Mouse (Mus musculus): ENCODE measurements at regions not wholly inside any gene's neighbourhood (a gene's known extent, or its start where the extent isn't known, plus 50 kb on each side); places are given as distances from the start of the nearest gene placed in this dataset.

- Histone ChIP-seq H3ac (ENCODE audit: control insufficient read depth, insufficient read length) (no peak overlapping the region), H3K4me3 (no peak overlapping the region)
- TF ChIP-seq REST (IDR thresholded peaks at IDR 0.05; ENCODE audit: insufficient read depth, insufficient read length) = no peak
- TF ChIP-seq MYOG (IDR thresholded peaks at IDR 0.05; ENCODE audit: control insufficient read depth in 1 of 3, insufficient read depth in 1 of 3, insufficient read length in 2 of 3, low read depth in 2 of 3) = no peak
- TF ChIP-seq TCF3 (IDR thresholded peaks at IDR 0.05; ENCODE audit: insufficient read length, low read depth) = no peak
- no peak for TF ChIP-seq MAX (IDR thresholded peaks at IDR 0.05; ENCODE audit: low read depth)
- no peak for TF ChIP-seq CEBPB (IDR thresholded peaks at IDR 0.05; ENCODE audit: insufficient read depth, poor library complexity, severe bottlenecking)
- TF ChIP-seq SRF (IDR thresholded peaks at IDR 0.05; ENCODE audit: control insufficient read depth, insufficient read length, low read depth) = no peak
- no peak for TF ChIP-seq TCF12 (IDR thresholded peaks at IDR 0.05; ENCODE audit: insufficient read depth, poor library complexity, severe bottlenecking)
- TF ChIP-seq MYOD1 (IDR thresholded peaks at IDR 0.05; ENCODE audit: control insufficient read depth in 1 of 3, insufficient read length in 2 of 3, low read depth in 2 of 3) = no peak
- no peak for TF ChIP-seq POLR2AphosphoS2 (IDR thresholded peaks at IDR 0.05; ENCODE audit: insufficient read length, low read depth)
- TF ChIP-seq USF1 (IDR thresholded peaks at IDR 0.05; ENCODE audit: low read depth) = no peak
- TF ChIP-seq POLR2A (IDR thresholded peaks at IDR 0.05; ENCODE audit: insufficient read length, low read depth) = no peak
- TF ChIP-seq E2F4 (IDR thresholded peaks at IDR 0.05; ENCODE audit: insufficient read depth) = no peak
Observed at GRCm38 (mm10) chr15:36334436-36335113, 673.0 kb downstream of the Zfp706 start.

DNA sequence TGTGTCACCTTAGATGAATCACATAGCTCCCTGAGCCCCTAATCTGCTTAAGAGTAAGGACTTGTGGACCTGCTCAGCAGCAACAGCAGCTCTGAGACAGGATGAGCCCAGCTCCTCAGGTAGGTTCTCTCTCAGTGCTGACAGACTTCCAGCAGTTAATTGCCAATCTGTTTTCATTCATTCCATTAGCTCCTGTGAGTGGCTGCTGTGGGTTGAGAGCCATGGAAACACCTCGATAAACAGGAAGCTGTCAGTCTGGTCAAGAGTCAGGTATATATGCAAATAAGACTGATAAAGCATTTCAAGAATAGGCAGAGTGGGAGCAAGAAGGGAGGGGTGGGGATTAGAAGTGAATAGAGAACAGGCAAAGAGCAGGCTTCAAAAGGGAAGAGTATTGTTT lies 673.7 kb downstream of the Zfp706 start:
- Histone ChIP-seq H3K4me2 (ENCODE audit: low read depth) (no peak overlapping the region), H3K27me3 (ENCODE audit: control insufficient read depth, insufficient read depth, insufficient read length) (peaks cover 12% of the 10 kb centered on the region), H3ac (ENCODE audit: control insufficient read depth, insufficient read length) (no peak overlapping the region), H3K36me3 (ENCODE audit: control insufficient read depth, insufficient read depth) (no peaks in the 10 kb centered on the region), H3K79me2 (ENCODE audit: control insufficient read depth, insufficient read depth) (no peaks in the 10 kb centered on the region), H3K4me3 (no peak overlapping the region)
- TF ChIP-seq MYOG (IDR thresholded peaks at IDR 0.05; ENCODE audit: control insufficient read depth in 1 of 3, insufficient read depth in 1 of 3, insufficient read length in 2 of 3, low read depth in 2 of 3) (no peak), REST (IDR thresholded peaks at IDR 0.05; ENCODE audit: insufficient read depth, insufficient read length) (no peak), SRF (IDR thresholded peaks at IDR 0.05; ENCODE audit: control insufficient read depth, insufficient read length, low read depth) (no peak), TCF3 (IDR thresholded peaks at IDR 0.05; ENCODE audit: insufficient read length, low read depth) (no peak), POLR2A (IDR thresholded peaks at IDR 0.05; ENCODE audit: insufficient read length, low read depth) (no peak), E2F4 (IDR thresholded peaks at IDR 0.05; ENCODE audit: insufficient read depth) (no peak), MYOD1 (IDR thresholded peaks at IDR 0.05; ENCODE audit: control insufficient read depth in 1 of 3, insufficient read length in 2 of 3, low read depth in 2 of 3) (no peak), TCF12 (IDR thresholded peaks at IDR 0.05; ENCODE audit: insufficient read depth, poor library complexity, severe bottlenecking) (no peak), MAX (IDR thresholded peaks at IDR 0.05; ENCODE audit: low read depth) (no peak)

More at GRCm38 (mm10) chr15:36334436-36335113, 673.0 kb downstream of the Zfp706 start:
- no peaks in the 10 kb centered on the region for H3K36me3 ChIP-seq (ENCODE audit: control insufficient read depth, insufficient read depth)
- peaks cover 12% of the 10 kb centered on the region for H3K27me3 ChIP-seq (ENCODE audit: control insufficient read depth, insufficient read depth, insufficient read length)
- no peak overlapping the region for H3K4me2 ChIP-seq (ENCODE audit: low read depth)
- no peaks in the 10 kb centered on the region for H3K79me2 ChIP-seq (ENCODE audit: control insufficient read depth, insufficient read depth)

DNA sequence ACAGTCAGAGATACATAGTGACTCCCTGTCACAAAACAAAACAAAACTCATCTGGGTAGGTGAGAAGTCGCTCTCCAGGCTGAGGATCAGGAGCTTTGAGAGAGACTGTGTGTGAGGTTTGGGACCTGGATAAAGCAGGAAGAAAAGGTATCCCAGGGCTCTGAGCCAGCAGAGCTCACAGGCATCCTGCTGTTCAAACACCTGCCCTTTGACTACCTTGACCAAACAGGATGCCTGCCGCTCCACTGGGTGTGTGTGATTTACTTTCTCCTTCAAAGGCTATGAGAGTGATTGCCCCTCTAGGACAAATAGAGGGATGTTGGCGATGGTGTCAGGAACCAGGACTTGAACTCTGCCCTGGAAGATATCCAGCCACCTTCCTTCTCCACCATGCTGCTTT lies 674.3 kb downstream of the Zfp706 start:
- TF ChIP-seq REST (IDR thresholded peaks at IDR 0.05; ENCODE audit: insufficient read depth, insufficient read length) = no peak
- no peak for TF ChIP-seq USF1 (IDR thresholded peaks at IDR 0.05; ENCODE audit: low read depth)
- no peak for TF ChIP-seq SRF (IDR thresholded peaks at IDR 0.05; ENCODE audit: control insufficient read depth, insufficient read length, low read depth)
- no peak for TF ChIP-seq MYOG (IDR thresholded peaks at IDR 0.05; ENCODE audit: control insufficient read depth in 1 of 3, insufficient read depth in 1 of 3, insufficient read length in 2 of 3, low read depth in 2 of 3)
- no peak for TF ChIP-seq TCF12 (IDR thresholded peaks at IDR 0.05; ENCODE audit: insufficient read depth, poor library complexity, severe bottlenecking)
- TF ChIP-seq MYOD1 (IDR thresholded peaks at IDR 0.05; ENCODE audit: control insufficient read depth in 1 of 3, insufficient read length in 2 of 3, low read depth in 2 of 3) = no peak
- no peak for TF ChIP-seq CEBPB (IDR thresholded peaks at IDR 0.05; ENCODE audit: insufficient read depth, poor library complexity, severe bottlenecking)
- Histone ChIP-seq H3K36me3 (ENCODE audit: control insufficient read depth, insufficient read depth) (no peaks in the 10 kb centered on the region), H3K4me3 (no peak overlapping the region), H3K4me2 (ENCODE audit: low read depth) (no peak overlapping the region), H3K27me3 (ENCODE audit: control insufficient read depth, insufficient read depth, insufficient read length) (peaks cover 9% of the 10 kb centered on the region), H3ac (ENCODE audit: control insufficient read depth, insufficient read length) (no peak overlapping the region), H3K79me2 (ENCODE audit: control insufficient read depth, insufficient read depth) (no peaks in the 10 kb centered on the region)

Measured in myocyte (in vitro differentiated cells).